Mouse (Mus musculus): Measurements from ENCODE around the gene Trnt1. TPM values are rescaled to one million over a fixed set of nuclear protein-coding genes. Genes with fewer than 3 reads are reported as not detected.

Gene Trnt1
- total and polyA plus RNA-seq, 2 experiments from 2014 or later = 27.8 to 56.7 TPM

DNA sequence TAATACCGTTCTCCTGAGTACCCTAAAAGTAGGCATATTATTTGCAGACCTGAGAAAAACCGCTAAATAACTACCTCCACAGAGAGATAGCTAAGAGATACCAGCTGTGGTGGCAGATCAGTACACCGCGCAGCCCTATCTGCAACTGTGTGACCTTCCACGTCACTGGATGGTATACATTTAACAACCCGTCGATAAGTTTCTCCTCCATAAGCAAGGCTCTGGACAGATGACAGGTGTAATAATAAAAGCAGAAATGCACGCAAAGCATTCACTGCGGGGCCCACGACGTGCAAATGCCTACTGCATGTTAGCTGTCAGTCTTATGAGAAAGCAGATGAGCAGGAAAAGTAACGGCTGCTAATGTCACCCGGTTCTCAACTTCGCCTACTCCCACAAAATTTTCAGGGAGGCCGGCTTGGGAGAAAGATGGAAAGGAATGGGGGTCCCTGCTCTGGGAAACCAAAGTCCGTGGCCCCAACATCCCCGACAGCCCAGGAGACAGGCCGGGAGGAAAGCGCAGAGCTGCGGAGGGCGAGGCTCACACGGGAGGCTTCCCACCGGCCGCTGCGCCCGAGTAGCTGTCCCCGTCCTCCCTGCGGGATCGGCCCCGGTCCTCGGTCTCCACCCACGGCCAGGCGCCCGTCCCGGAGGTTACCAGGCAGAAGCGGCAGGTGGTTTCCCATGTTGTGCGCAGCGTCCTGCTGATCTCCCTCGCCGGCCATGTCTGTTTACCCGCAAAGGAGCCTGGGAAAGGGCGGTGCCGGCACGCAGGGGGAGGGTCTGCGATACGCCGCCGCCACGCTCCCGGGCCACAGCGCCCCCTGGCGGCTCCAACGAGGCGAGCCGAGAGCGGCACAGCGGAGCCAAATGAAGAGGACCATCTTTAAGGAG, 30.7 kb downstream of the Trnt1 start, which contains the start of gene Crbn:
Gene Crbn, minus strand, starts transcription at position 745 of the 894 bp plus-strand sequence.
- H3K27me3 ChIP-seq (ENCODE audit: insufficient read depth, low read length) = no peaks in the 10 kb centered on the region
- no peak within 1 kb of the TSS for H3K27ac ChIP-seq
- WGBS = 3% methylated on average over 57 of the region's 57 CpGs
- ATAC-seq (peak; percentile 97), DNase-seq (ENCODE audit: low spot score) (peak; percentile 96)
- H3K4me2 ChIP-seq (ENCODE audit: low read depth, low read length) = peak within 1 kb of the TSS; percentile 89
- TF ChIP-seq CTCF (IDR thresholded peaks at IDR 0.05; ENCODE audit: low read depth) = peak; percentile 89
- H3K36me3 ChIP-seq (ENCODE audit: insufficient read depth, low read length) = peaks cover 4% of the 10 kb centered on the region; the same call in 1 of the 2 replicates
- H3K9ac ChIP-seq (replicated peaks; ENCODE audit: low read length) = peak within 1 kb of the TSS; percentile 82
- H3K9me3 ChIP-seq (ENCODE audit: low read length) = no peaks in the 10 kb centered on the region
- peak within 1 kb of the TSS; percentile 82 for H3K4me3 ChIP-seq (ENCODE audit: low read length)
- peaks cover 12% of the 10 kb centered on the region; the same call in 1 of the 2 replicates for H3K4me1 ChIP-seq (ENCODE audit: insufficient read depth, low read length)

DNA sequence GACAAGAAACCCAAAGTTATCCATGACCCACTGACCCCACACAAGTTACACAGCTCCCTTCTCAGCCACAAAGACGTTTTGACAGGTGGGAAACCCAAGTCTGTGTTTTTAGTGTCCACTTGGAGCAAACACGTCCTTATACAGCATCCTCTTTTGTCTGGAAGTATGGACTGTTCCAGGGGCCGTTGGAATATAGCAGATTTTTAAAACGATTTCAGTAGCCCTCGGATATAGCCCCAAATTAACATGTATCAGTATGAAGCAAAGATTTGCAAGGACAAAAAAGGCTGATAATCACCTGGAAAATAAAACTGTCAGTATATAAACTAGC, 31.3 kb downstream of the Trnt1 start:
- TF ChIP-seq CTCF (IDR thresholded peaks at IDR 0.05; ENCODE audit: low read depth) = no peak
- WGBS = 57% methylated on average over 5 of the region's 5 CpGs
- Histone ChIP-seq H3K4me3 (ENCODE audit: low read length) (peak overlapping the region; percentile 82), H3K36me3 (ENCODE audit: insufficient read depth, low read length) (no peaks in the 10 kb centered on the region), H3K9ac (replicated peaks; ENCODE audit: low read length) (no peak overlapping the region; the same call in 1 of the 2 replicates), H3K27ac (no peak overlapping the region), H3K4me2 (ENCODE audit: low read depth, low read length) (peak overlapping the region; percentile 40), H3K9me3 (ENCODE audit: low read length) (no peaks in the 10 kb centered on the region), H3K27me3 (ENCODE audit: insufficient read depth, low read length) (no peaks in the 10 kb centered on the region), H3K4me1 (ENCODE audit: insufficient read depth, low read length) (peaks cover 12% of the 10 kb centered on the region; the same call in 1 of the 2 replicates)
- ATAC-seq = no peak
- no peak for DNase-seq (ENCODE audit: low spot score)

DNA sequence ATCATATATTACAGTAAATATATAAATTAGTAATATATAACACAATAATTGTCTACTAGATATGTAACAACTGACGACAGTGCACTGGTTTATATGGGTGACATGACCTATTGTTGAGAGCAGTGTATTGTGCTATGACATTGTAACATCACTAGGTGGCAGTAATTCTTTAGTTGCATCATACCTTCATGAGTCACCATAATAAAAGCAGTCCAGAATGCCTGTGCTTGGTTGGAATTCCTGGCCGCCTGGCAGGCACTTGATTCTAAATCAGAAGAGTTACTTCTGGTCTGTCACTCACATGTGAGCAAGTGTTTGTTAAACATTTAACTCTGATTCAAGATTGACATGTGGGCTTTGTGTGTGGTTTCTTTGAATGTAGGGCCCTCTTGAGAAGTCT, 36.0 kb downstream of the Trnt1 start:
- Histone ChIP-seq H3K9ac (replicated peaks; ENCODE audit: low read length) (no peak overlapping the region), H3K36me3 (ENCODE audit: insufficient read depth, low read length) (no peaks in the 10 kb centered on the region), H3K4me2 (ENCODE audit: low read depth, low read length) (no peak overlapping the region), H3K27ac (no peak overlapping the region), H3K4me3 (ENCODE audit: low read length) (no peak overlapping the region), H3K4me1 (ENCODE audit: insufficient read depth, low read length) (no peaks in the 10 kb centered on the region), H3K9me3 (ENCODE audit: low read length) (no peaks in the 10 kb centered on the region), H3K27me3 (ENCODE audit: insufficient read depth, low read length) (no peaks in the 10 kb centered on the region)
- TF ChIP-seq CTCF (IDR thresholded peaks at IDR 0.05; ENCODE audit: low read depth) = peak; percentile 74
- peak; percentile 68 for ATAC-seq
- peak; percentile 74 for DNase-seq (ENCODE audit: low spot score)
- WGBS = 19% methylated on average over 2 of the region's 2 CpGs

DNA sequence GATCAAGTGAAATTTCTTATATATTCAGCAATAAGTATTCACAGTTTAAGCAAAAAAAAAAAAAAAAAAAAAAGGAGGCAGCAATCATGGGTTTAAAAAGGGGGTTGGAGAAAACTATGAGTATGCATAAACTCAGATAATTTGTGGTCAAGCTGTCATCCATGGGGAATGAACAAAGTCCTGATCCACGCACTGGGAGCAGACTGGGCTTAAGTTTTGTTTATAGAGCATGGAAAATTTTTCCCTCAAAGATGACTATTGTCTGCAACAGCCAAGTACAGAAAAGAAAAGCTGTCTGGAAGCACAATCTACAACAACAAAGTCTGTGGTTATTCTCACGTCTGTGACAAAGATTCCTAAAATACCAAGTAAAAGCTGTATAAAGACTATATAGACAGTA, 40.2 kb downstream of the Trnt1 start:
- no peak for ATAC-seq
- TF ChIP-seq CTCF (IDR thresholded peaks at IDR 0.05; ENCODE audit: low read depth) = no peak

DNA sequence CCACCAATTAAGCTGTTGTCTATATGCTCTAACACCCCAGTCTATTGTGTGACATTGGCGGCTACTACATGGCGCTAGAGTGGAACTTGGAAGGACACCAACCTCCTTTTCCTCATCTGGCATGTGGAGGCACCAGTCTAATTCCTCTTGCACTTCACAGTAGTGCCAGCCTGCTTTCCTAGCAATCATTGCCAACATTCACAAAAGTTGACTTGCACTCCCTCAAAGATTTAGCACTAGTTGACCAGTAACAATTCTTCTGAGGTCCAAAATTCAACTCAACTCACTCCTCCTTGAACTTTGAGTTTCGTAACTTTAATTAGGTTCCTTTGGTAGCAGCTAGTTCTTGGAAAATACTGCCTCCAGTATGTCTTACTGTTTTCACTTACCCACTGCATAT, 41.8 kb downstream of the Trnt1 start:
- Histone ChIP-seq H3K9me3 (ENCODE audit: low read length) (no peaks in the 10 kb centered on the region), H3K4me3 (ENCODE audit: low read length) (no peak overlapping the region), H3K4me1 (ENCODE audit: insufficient read depth, low read length) (no peaks in the 10 kb centered on the region), H3K27ac (no peak overlapping the region), H3K36me3 (ENCODE audit: insufficient read depth, low read length) (no peaks in the 10 kb centered on the region), H3K4me2 (ENCODE audit: low read depth, low read length) (no peak overlapping the region), H3K9ac (replicated peaks; ENCODE audit: low read length) (no peak overlapping the region), H3K27me3 (ENCODE audit: insufficient read depth, low read length) (no peaks in the 10 kb centered on the region)
- WGBS = 91% methylated on average over 3 of the region's 3 CpGs
- ATAC-seq (no peak), DNase-seq (ENCODE audit: low spot score) (no peak)
- no peak for TF ChIP-seq CTCF (IDR thresholded peaks at IDR 0.05; ENCODE audit: low read depth)

More for the DNA sequence above, 40.2 kb downstream of the Trnt1 start:
- DNase-seq (ENCODE audit: low spot score) = no peak
- Histone ChIP-seq H3K4me2 (ENCODE audit: low read depth, low read length) (no peak overlapping the region), H3K9me3 (ENCODE audit: low read length) (no peaks in the 10 kb centered on the region), H3K4me3 (ENCODE audit: low read length) (no peak overlapping the region), H3K27me3 (ENCODE audit: insufficient read depth, low read length) (no peaks in the 10 kb centered on the region), H3K4me1 (ENCODE audit: insufficient read depth, low read length) (no peaks in the 10 kb centered on the region), H3K36me3 (ENCODE audit: insufficient read depth, low read length) (no peaks in the 10 kb centered on the region), H3K27ac (no peak overlapping the region), H3K9ac (replicated peaks; ENCODE audit: low read length) (no peak overlapping the region)
- WGBS = 64% methylated on average over 2 of the region's 2 CpGs

DNA sequence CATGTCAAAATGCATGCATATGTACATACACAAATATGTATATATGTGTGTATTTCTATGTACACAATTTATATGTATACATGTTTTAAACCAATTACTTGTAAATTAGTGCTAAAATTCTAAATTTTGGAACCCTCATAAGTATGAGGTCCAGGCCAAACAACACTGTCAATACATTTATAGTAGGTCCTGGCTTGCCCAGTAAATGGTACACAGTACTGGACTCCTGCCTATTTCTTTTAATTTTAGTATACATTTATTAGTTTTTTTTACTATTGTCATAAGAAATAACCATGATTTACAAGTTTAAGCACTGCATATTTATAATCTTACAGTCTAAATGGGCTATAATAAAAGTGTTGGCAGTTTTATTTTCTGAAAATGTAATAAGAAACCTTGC, 50.3 kb downstream of the Trnt1 start:
- H3K9me3 ChIP-seq (ENCODE audit: low read length) = no peaks in the 10 kb centered on the region
- no peak overlapping the region for H3K4me2 ChIP-seq (ENCODE audit: low read depth, low read length)
- H3K4me3 ChIP-seq (ENCODE audit: low read length) = no peak overlapping the region
- no peaks in the 10 kb centered on the region for H3K36me3 ChIP-seq (ENCODE audit: insufficient read depth, low read length)
- H3K9ac ChIP-seq (replicated peaks; ENCODE audit: low read length) = no peak overlapping the region
- TF ChIP-seq CTCF (IDR thresholded peaks at IDR 0.05; ENCODE audit: low read depth) = no peak
- ATAC-seq = no peak
- no peak overlapping the region for H3K27ac ChIP-seq
- H3K27me3 ChIP-seq (ENCODE audit: insufficient read depth, low read length) = no peaks in the 10 kb centered on the region
- no peak for DNase-seq (ENCODE audit: low spot score)
- no peaks in the 10 kb centered on the region for H3K4me1 ChIP-seq (ENCODE audit: insufficient read depth, low read length)

DNA sequence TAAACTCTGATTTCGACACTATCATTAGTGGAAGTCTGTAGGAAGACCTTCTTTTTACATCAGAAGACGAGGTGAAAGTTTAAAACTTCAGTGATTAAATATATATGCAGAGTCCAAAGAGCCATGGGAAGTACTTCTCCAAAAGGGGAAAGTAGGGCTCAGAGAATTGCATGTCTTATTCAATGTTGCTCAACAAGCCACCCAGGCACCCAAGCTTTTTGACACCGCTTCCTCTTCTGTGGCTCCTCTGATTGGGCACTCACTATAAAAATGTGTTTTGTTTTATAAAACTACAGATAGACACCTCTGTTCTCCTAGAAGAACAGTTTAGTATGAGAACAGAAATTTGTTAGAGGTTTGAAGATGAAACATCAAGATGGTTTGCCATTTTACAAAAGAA, 51.0 kb downstream of the Trnt1 start:
- WGBS = 80% methylated on average over 3 of the region's 3 CpGs
- ATAC-seq = no peak
- Histone ChIP-seq H3K27me3 (ENCODE audit: insufficient read depth, low read length) (no peaks in the 10 kb centered on the region), H3K4me3 (ENCODE audit: low read length) (no peak overlapping the region), H3K36me3 (ENCODE audit: insufficient read depth, low read length) (no peaks in the 10 kb centered on the region), H3K9me3 (ENCODE audit: low read length) (no peaks in the 10 kb centered on the region), H3K4me2 (ENCODE audit: low read depth, low read length) (no peak overlapping the region), H3K4me1 (ENCODE audit: insufficient read depth, low read length) (no peaks in the 10 kb centered on the region), H3K27ac (no peak overlapping the region), H3K9ac (replicated peaks; ENCODE audit: low read length) (no peak overlapping the region)
- TF ChIP-seq CTCF (IDR thresholded peaks at IDR 0.05; ENCODE audit: low read depth) = no peak
- DNase-seq (ENCODE audit: low spot score) = no peak
